Mouse (Mus musculus): ENCODE data around the gene Col3a1. TPM values are rescaled to one million over a fixed set of nuclear protein-coding genes. Genes with fewer than 3 reads are reported as not detected.

The Col3a1 gene
- total and polyA plus RNA-seq, 2 experiments from 2014 or later = 112 to 120 TPM

GRCm38 (mm10) chr1:45329149-45329548 lies 17.8 kb downstream of the Col3a1 start:
- TF ChIP-seq CTCF (IDR thresholded peaks at IDR 0.05; ENCODE audit: low read depth) = no peak
- no peaks in the 10 kb centered on the region for H3K36me3 ChIP-seq (ENCODE audit: insufficient read depth, low read length)
- H3K9me3 ChIP-seq (ENCODE audit: low read length) = no peaks in the 10 kb centered on the region
- 97% methylated on average over 1 of the region's 1 CpGs for WGBS
- H3K27me3 ChIP-seq (ENCODE audit: insufficient read depth, low read length) = no peaks in the 10 kb centered on the region
- H3K4me1 ChIP-seq (ENCODE audit: insufficient read depth, low read length) = no peaks in the 10 kb centered on the region
- H3K4me2 ChIP-seq (ENCODE audit: low read depth, low read length) = no peak overlapping the region
- H3K4me3 ChIP-seq (ENCODE audit: low read length) = no peak overlapping the region
- no peak overlapping the region for H3K9ac ChIP-seq (replicated peaks; ENCODE audit: low read length)
- ATAC-seq (no peak), DNase-seq (ENCODE audit: low spot score) (no peak)
- no peak overlapping the region for H3K27ac ChIP-seq

GRCm38 (mm10) chr1:45355944-45356343 lies 44.6 kb downstream of the Col3a1 start:
- Histone ChIP-seq H3K9ac (replicated peaks; ENCODE audit: low read length) (no peak overlapping the region), H3K9me3 (ENCODE audit: low read length) (no peaks in the 10 kb centered on the region), H3K27me3 (ENCODE audit: insufficient read depth, low read length) (no peaks in the 10 kb centered on the region), H3K4me2 (ENCODE audit: low read depth, low read length) (no peak overlapping the region), H3K36me3 (ENCODE audit: insufficient read depth, low read length) (no peaks in the 10 kb centered on the region), H3K4me1 (ENCODE audit: insufficient read depth, low read length) (no peaks in the 10 kb centered on the region), H3K27ac (no peak overlapping the region), H3K4me3 (ENCODE audit: low read length) (no peak overlapping the region)
- ATAC-seq = no peak
- no peak for TF ChIP-seq CTCF (IDR thresholded peaks at IDR 0.05; ENCODE audit: low read depth)
- no peak for DNase-seq (ENCODE audit: low spot score)
- 64% methylated on average over 4 of the region's 4 CpGs for WGBS

GRCm38 (mm10) chr1:45358020-45358419 lies 46.7 kb downstream of the Col3a1 start:
- Histone ChIP-seq H3K9ac (replicated peaks; ENCODE audit: low read length) (no peak overlapping the region), H3K36me3 (ENCODE audit: insufficient read depth, low read length) (no peaks in the 10 kb centered on the region), H3K4me1 (ENCODE audit: insufficient read depth, low read length) (no peaks in the 10 kb centered on the region), H3K9me3 (ENCODE audit: low read length) (no peaks in the 10 kb centered on the region), H3K4me3 (ENCODE audit: low read length) (no peak overlapping the region), H3K4me2 (ENCODE audit: low read depth, low read length) (no peak overlapping the region), H3K27me3 (ENCODE audit: insufficient read depth, low read length) (no peaks in the 10 kb centered on the region), H3K27ac (no peak overlapping the region)
- no peak for TF ChIP-seq CTCF (IDR thresholded peaks at IDR 0.05; ENCODE audit: low read depth)
- ATAC-seq (no peak), DNase-seq (ENCODE audit: low spot score) (no peak)
- WGBS = 68% methylated on average over 1 of the region's 1 CpGs

- no peaks in the 10 kb centered on the region for H3K27me3 ChIP-seq (ENCODE audit: insufficient read depth, low read length)
- H3K4me3 ChIP-seq (ENCODE audit: low read length) = no peak overlapping the region
- H3K36me3 ChIP-seq (ENCODE audit: insufficient read depth, low read length) = no peaks in the 10 kb centered on the region
- no peak overlapping the region for H3K27ac ChIP-seq
- no peak overlapping the region for H3K9ac ChIP-seq (replicated peaks; ENCODE audit: low read length)
- WGBS = 68% methylated on average over 2 of the region's 2 CpGs
- TF ChIP-seq CTCF (IDR thresholded peaks at IDR 0.05; ENCODE audit: low read depth) = no peak
- H3K4me2 ChIP-seq (ENCODE audit: low read depth, low read length) = no peak overlapping the region
- DNase-seq (ENCODE audit: low spot score) (no peak), ATAC-seq (no peak)
- H3K9me3 ChIP-seq (ENCODE audit: low read length) = no peaks in the 10 kb centered on the region
- H3K4me1 ChIP-seq (ENCODE audit: insufficient read depth, low read length) = no peaks in the 10 kb centered on the region
These were observed 47.8 kb downstream of the Col3a1 start for GRCm38 (mm10) chr1:45359147-45359546.

GRCm38 (mm10) chr1:45359673-45360072 lies 48.3 kb downstream of the Col3a1 start:
- Histone ChIP-seq H3K4me1 (ENCODE audit: insufficient read depth, low read length) (no peaks in the 10 kb centered on the region), H3K27me3 (ENCODE audit: insufficient read depth, low read length) (no peaks in the 10 kb centered on the region), H3K27ac (no peak overlapping the region), H3K4me2 (ENCODE audit: low read depth, low read length) (no peak overlapping the region), H3K36me3 (ENCODE audit: insufficient read depth, low read length) (no peaks in the 10 kb centered on the region), H3K9me3 (ENCODE audit: low read length) (no peaks in the 10 kb centered on the region), H3K4me3 (ENCODE audit: low read length) (no peak overlapping the region), H3K9ac (replicated peaks; ENCODE audit: low read length) (no peak overlapping the region)
- TF ChIP-seq CTCF (IDR thresholded peaks at IDR 0.05; ENCODE audit: low read depth) = no peak
- 76% methylated on average over 2 of the region's 2 CpGs for WGBS
- ATAC-seq (no peak), DNase-seq (ENCODE audit: low spot score) (no peak)

GRCm38 (mm10) chr1:45363274-45363673 lies 51.9 kb downstream of the Col3a1 start:
- no peaks in the 10 kb centered on the region for H3K27me3 ChIP-seq (ENCODE audit: insufficient read depth, low read length)
- H3K4me3 ChIP-seq (ENCODE audit: low read length) = no peak overlapping the region
- no peak for TF ChIP-seq CTCF (IDR thresholded peaks at IDR 0.05; ENCODE audit: low read depth)
- H3K9ac ChIP-seq (replicated peaks; ENCODE audit: low read length) = no peak overlapping the region
- no peak overlapping the region for H3K27ac ChIP-seq
- no peaks in the 10 kb centered on the region for H3K9me3 ChIP-seq (ENCODE audit: low read length)
- ATAC-seq (no peak), DNase-seq (ENCODE audit: low spot score) (no peak)
- H3K36me3 ChIP-seq (ENCODE audit: insufficient read depth, low read length) = no peaks in the 10 kb centered on the region
- 93% methylated on average over 2 of the region's 2 CpGs for WGBS
- no peak overlapping the region for H3K4me2 ChIP-seq (ENCODE audit: low read depth, low read length)
- no peaks in the 10 kb centered on the region for H3K4me1 ChIP-seq (ENCODE audit: insufficient read depth, low read length)

- no peaks in the 10 kb centered on the region for H3K9me3 ChIP-seq (ENCODE audit: low read length)
- no peaks in the 10 kb centered on the region for H3K36me3 ChIP-seq (ENCODE audit: insufficient read depth, low read length)
- H3K27ac ChIP-seq = no peak overlapping the region
- DNase-seq (ENCODE audit: low spot score) (no peak), ATAC-seq (no peak)
- H3K9ac ChIP-seq (replicated peaks; ENCODE audit: low read length) = no peak overlapping the region
- H3K4me2 ChIP-seq (ENCODE audit: low read depth, low read length) = no peak overlapping the region
- no peak for TF ChIP-seq CTCF (IDR thresholded peaks at IDR 0.05; ENCODE audit: low read depth)
- H3K27me3 ChIP-seq (ENCODE audit: insufficient read depth, low read length) = no peaks in the 10 kb centered on the region
- H3K4me1 ChIP-seq (ENCODE audit: insufficient read depth, low read length) = no peaks in the 10 kb centered on the region
- WGBS = 68% methylated on average over 1 of the region's 1 CpGs
- no peak overlapping the region for H3K4me3 ChIP-seq (ENCODE audit: low read length)
These were observed 54.1 kb downstream of the Col3a1 start for GRCm38 (mm10) chr1:45365427-45365826.
